13 mouse cellular contexts compared by ENCODE assay signal in the genomic region with DNA sequence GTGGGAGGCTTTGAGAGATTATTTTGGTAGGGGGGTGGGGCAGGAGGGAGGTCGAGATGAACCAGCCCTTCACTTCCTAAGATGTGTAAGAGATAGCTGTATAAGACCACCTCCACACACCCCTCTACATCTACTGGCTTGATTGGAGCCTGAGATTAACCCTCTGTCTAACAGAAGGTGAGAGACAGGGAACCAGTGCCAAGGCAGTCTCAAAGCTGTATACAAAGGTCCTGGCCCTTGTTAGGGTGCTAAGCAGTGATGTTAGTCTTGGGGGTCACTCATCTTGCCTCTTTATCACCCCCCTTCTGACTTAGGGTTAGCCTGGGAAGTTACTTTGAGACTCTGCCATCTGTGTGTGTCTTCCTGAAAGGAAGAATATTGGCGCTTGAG. TPM values are rescaled to one million over a fixed set of nuclear protein-coding genes. Genes with fewer than 3 reads are reported as not detected.
DNase-seq lines count a peak whose midpoint lies in the region; ATAC-seq and TF ChIP-seq lines count a peak whose summit lies in the region.
"Had no signal": no experiment of that assay in that cellular context is flagged by ENCODE, and none has a peak within 500 bp of the region (broad histone marks: within the 10 kb centered on the region; RNA-seq: fewer than 3 reads in every experiment).

No protein-coding gene starts in this region.

- H3K9me3 ChIP-seq in embryonic facial prominence, embryonic 11.5 days (replicated peaks; ENCODE audit: control insufficient read depth, low read length): no peaks in the 10 kb centered on the region
- H3K9me3 ChIP-seq in forebrain, embryonic 16.5 days (ENCODE audit: control insufficient read depth, low read length): no peaks in the 10 kb centered on the region
- H3K9me3 ChIP-seq in midbrain, embryonic 12.5 days: no peaks in the 10 kb centered on the region
- no peaks in the 10 kb centered on the region for H3K9me3 ChIP-seq in intestine, postnatal 0 days (ENCODE audit: control insufficient read depth)
- H3K9me3 ChIP-seq: embryonic facial prominence, embryonic 12.5 days had no signal

- H3K36me3 ChIP-seq in embryonic facial prominence, embryonic 11.5 days (replicated peaks; ENCODE audit: control insufficient read depth, insufficient read depth, low read depth, low read length): no peaks in the 10 kb centered on the region
- H3K36me3 ChIP-seq in forebrain, embryonic 16.5 days (ENCODE audit: control insufficient read depth, insufficient read depth): no peaks in the 10 kb centered on the region
- no peaks in the 10 kb centered on the region for H3K36me3 ChIP-seq in midbrain, embryonic 12.5 days
- H3K36me3 ChIP-seq in intestine, postnatal 0 days (ENCODE audit: control insufficient read depth, insufficient read depth): no peaks in the 10 kb centered on the region
- H3K36me3 ChIP-seq: embryonic facial prominence, embryonic 12.5 days had no signal

- no peak overlapping the region for H3K27ac ChIP-seq in embryonic facial prominence, embryonic 11.5 days (replicated peaks; ENCODE audit: low read depth, low read length)
- H3K27ac ChIP-seq in forebrain, embryonic 16.5 days (ENCODE audit: low read length): peak overlapping the region; percentile 85
- peak overlapping the region; percentile 97 for H3K27ac ChIP-seq in midbrain, embryonic 12.5 days (replicated peaks)
- peak overlapping the region; percentile 84 for H3K27ac ChIP-seq in olfactory bulb, adult 2 months (ENCODE audit: insufficient read depth, low read depth, low read length)
- no peak overlapping the region for H3K27ac ChIP-seq in intestine, postnatal 0 days (ENCODE audit: low read depth, low read length)
- H3K27ac ChIP-seq: embryonic facial prominence, embryonic 12.5 days; kidney, postnatal 0 days had no signal

- TF ChIP-seq POLR2A in olfactory bulb, adult 2 months (IDR thresholded peaks at IDR 0.05; ENCODE audit: insufficient read depth, low read depth, low read length): no peak

- H3K4me2 ChIP-seq in embryonic facial prominence, embryonic 11.5 days (ENCODE audit: low read depth, low read length): no peak overlapping the region
- peak overlapping the region; percentile 44 for H3K4me2 ChIP-seq in forebrain, embryonic 16.5 days (ENCODE audit: low read length)
- H3K4me2 ChIP-seq in midbrain, embryonic 12.5 days (replicated peaks): peak overlapping the region; percentile 85
- no peak overlapping the region for H3K4me2 ChIP-seq in intestine, postnatal 0 days (replicated peaks; ENCODE audit: low read depth)
- H3K4me2 ChIP-seq: embryonic facial prominence, embryonic 12.5 days had no signal

- DNase-seq in embryonic facial prominence, embryonic 11.5 days (ENCODE audit: low spot score): no peak
- no peak for DNase-seq in thymus, postnatal 0 days (ENCODE audit: low spot score)
- DNase-seq in heart, postnatal 4 days: no peak
- DNase-seq: adrenal gland, postnatal 25 days; right cerebral cortex, adult 18-20 months had no signal

- no peaks in the 10 kb centered on the region for H3K4me1 ChIP-seq in embryonic facial prominence, embryonic 11.5 days (ENCODE audit: control insufficient read depth, insufficient read depth, low read length)
- H3K4me1 ChIP-seq in forebrain, embryonic 16.5 days (replicated peaks; ENCODE audit: control insufficient read depth, insufficient read depth, low read length): peaks cover 48% of the 10 kb centered on the region
- H3K4me1 ChIP-seq in midbrain, embryonic 12.5 days: peaks cover 68% of the 10 kb centered on the region
- peaks cover 24% of the 10 kb centered on the region for H3K4me1 ChIP-seq in olfactory bulb, adult 2 months (ENCODE audit: control insufficient read depth, insufficient read depth, low read length)
- H3K4me1 ChIP-seq in intestine, postnatal 0 days (replicated peaks; ENCODE audit: control insufficient read depth, insufficient read depth, low read length): no peaks in the 10 kb centered on the region
- H3K4me1 ChIP-seq: embryonic facial prominence, embryonic 12.5 days had no signal

- no peak for ATAC-seq in embryonic facial prominence, embryonic 11.5 days (replicated peaks; ENCODE audit: insufficient number of reproducible peaks, low FRiP score, low TSS enrichment, low read depth)
- no peak for ATAC-seq in forebrain, embryonic 16.5 days
- no peak for ATAC-seq in midbrain, embryonic 12.5 days (ENCODE audit: low FRiP score, low read depth)
- no peak for ATAC-seq in intestine, postnatal 0 days

- H3K27me3 ChIP-seq in embryonic facial prominence, embryonic 11.5 days (ENCODE audit: control insufficient read depth, insufficient read depth, low read length): peaks cover 56% of the 10 kb centered on the region
- H3K27me3 ChIP-seq in forebrain, embryonic 16.5 days (replicated peaks; ENCODE audit: control insufficient read depth, insufficient read depth, low read length): no peaks in the 10 kb centered on the region; the same call in 1 of the 2 replicates
- H3K27me3 ChIP-seq in midbrain, embryonic 12.5 days: peaks cover 21% of the 10 kb centered on the region
- H3K27me3 ChIP-seq in intestine, postnatal 0 days (replicated peaks; ENCODE audit: control insufficient read depth, insufficient read depth, low read length): peaks cover 100% of the 10 kb centered on the region

- TF ChIP-seq CTCF in olfactory bulb, adult 2 months (IDR thresholded peaks at IDR 0.05; ENCODE audit: insufficient read depth, low read depth, low read length): no peak
- no peak for TF ChIP-seq CTCF in intestine, postnatal 0 days (IDR thresholded peaks at IDR 0.05; ENCODE audit: low read depth)

- no peak overlapping the region for H3K4me3 ChIP-seq in embryonic facial prominence, embryonic 11.5 days (ENCODE audit: low read depth, low read length)
- H3K4me3 ChIP-seq in forebrain, embryonic 16.5 days (replicated peaks; ENCODE audit: low read length): peak overlapping the region; percentile 50
- peak overlapping the region; percentile 60 for H3K4me3 ChIP-seq in midbrain, embryonic 12.5 days
- no peak overlapping the region for H3K4me3 ChIP-seq in olfactory bulb, adult 2 months (ENCODE audit: insufficient read depth, low read depth, low read length)
- H3K4me3 ChIP-seq in intestine, postnatal 0 days (ENCODE audit: low read depth, low read length): no peak overlapping the region
- H3K4me3 ChIP-seq: embryonic facial prominence, embryonic 12.5 days had no signal

- H3K9ac ChIP-seq in embryonic facial prominence, embryonic 11.5 days (replicated peaks; ENCODE audit: low read length): 0 out of 2 replicates have a peak overlapping the region, but pooled peaks have one; percentile 11
- peak overlapping the region; percentile 33 for H3K9ac ChIP-seq in forebrain, embryonic 16.5 days (replicated peaks; ENCODE audit: low read depth, low read length)
- peak overlapping the region; percentile 83 for H3K9ac ChIP-seq in midbrain, embryonic 12.5 days (replicated peaks)
- no peak overlapping the region for H3K9ac ChIP-seq in intestine, postnatal 0 days (ENCODE audit: low read depth, low read length)
- H3K9ac ChIP-seq: embryonic facial prominence, embryonic 12.5 days had no signal

- 57% methylated on average over 2 of the region's 2 CpGs for WGBS in embryonic facial prominence, embryonic 11.5 days
- 19% methylated on average over 2 of the region's 2 CpGs for WGBS in forebrain, embryonic 16.5 days
- 19% methylated on average over 2 of the region's 2 CpGs for WGBS in midbrain, embryonic 12.5 days
- WGBS in olfactory bulb, adult 2 months: 34% methylated on average over 2 of the region's 2 CpGs
- WGBS in intestine, postnatal 0 days: 10% methylated on average over 2 of the region's 2 CpGs

RNA-seq across cellular contexts. Expression of a gene that starts 7.5 kb away (rescaled TPM):
- 13.2 and 13.7 TPM in 2 replicates for polyA plus RNA-seq in embryonic facial prominence, embryonic 11.5 days (2014; fragmentation: Nextera tagmentation; extraction: Ambion mirVana)
- 20.8 and 24.0 TPM in 2 replicates for polyA plus RNA-seq in forebrain, embryonic 16.5 days (2015; fragmentation: Nextera tagmentation; extraction: Ambion mirVana)
- polyA plus RNA-seq in midbrain, embryonic 12.5 days (2016; fragmentation: Nextera tagmentation; extraction: Ambion mirVana): 49.5 and 61.1 TPM in 2 replicates
- not detected in 2 replicates for polyA plus RNA-seq in olfactory bulb, adult 2 months (2012; ENCODE audit: insufficient read depth, insufficient read length, low replicate concordance, missing spikeins)
- polyA plus RNA-seq in thymus, postnatal 0 days (2015; fragmentation: Nextera tagmentation; extraction: Ambion mirVana): 0.23 TPM in 1 of 2 replicates, not detected in the other
- total RNA-seq in heart, postnatal 4 days (2021): not detected
- 0.25 and 0.33 TPM in 2 replicates for polyA plus RNA-seq in intestine, postnatal 0 days (2015; fragmentation: Nextera tagmentation; extraction: Ambion mirVana)
- total RNA-seq: hematopoietic stem cell, adult 5-6 weeks; liver, adult 2 months had no signal
- polyA plus RNA-seq: kidney, postnatal 0 days; liver, adult 2 months had no signal

Comparison
In these comparisons a context has a peak if more than half of its experiments do, and no peak if none do; other contexts are left out.
1. H3K27ac ChIP-seq: peak in forebrain, embryonic 16.5 days (single experiment), midbrain, embryonic 12.5 days (single experiment) and olfactory bulb, adult 2 months (single experiment); none in embryonic facial prominence, embryonic 11.5 days (single experiment) and intestine, postnatal 0 days (single experiment).
2. H3K4me2 ChIP-seq: peak in forebrain, embryonic 16.5 days (single experiment) and midbrain, embryonic 12.5 days (single experiment); none in embryonic facial prominence, embryonic 11.5 days (single experiment) and intestine, postnatal 0 days (single experiment).
3. H3K4me3 ChIP-seq: peak in forebrain, embryonic 16.5 days (single experiment) and midbrain, embryonic 12.5 days (single experiment); none in embryonic facial prominence, embryonic 11.5 days (single experiment), olfactory bulb, adult 2 months (single experiment) and intestine, postnatal 0 days (single experiment).